ENCODE assay signal across 9 mouse cellular contexts in the genomic region with DNA sequence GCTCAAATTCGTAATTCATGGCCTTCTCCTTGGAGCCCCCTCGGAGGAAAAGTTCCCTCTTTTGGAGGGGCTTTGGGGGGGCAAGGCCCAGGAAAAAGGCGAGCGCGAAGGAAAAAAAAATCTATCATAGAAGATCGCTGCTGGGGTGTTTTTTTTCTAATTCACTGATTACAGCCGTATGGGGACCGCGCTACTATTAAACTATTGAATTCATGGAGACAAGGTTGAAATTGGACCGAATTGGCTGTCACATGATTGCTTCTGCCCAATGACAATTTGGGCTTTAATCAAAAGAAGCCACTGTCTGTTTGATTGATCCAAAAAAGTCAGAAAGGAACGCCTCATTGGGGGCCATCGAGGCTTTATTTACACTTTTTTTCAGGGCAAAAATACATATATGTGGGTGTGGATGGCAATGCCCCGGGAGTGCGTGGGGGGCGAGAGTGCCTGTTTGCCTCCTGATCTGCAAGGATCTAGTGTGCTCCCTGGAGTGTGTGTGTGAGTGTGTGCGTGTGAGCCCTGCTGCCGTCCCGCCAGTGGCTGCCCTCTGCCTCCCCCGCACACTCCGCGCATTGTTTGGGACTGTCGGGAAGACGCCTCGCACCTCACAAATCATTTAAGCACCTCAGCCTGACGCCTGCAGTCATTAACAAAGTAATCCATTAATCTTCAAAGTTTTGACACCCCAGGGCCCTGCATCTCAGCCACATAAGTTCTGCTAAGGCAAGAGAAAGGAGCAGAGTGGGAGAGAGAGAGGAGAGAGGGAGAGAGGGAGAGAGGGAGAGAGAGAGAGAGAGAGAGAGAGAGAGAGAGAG. TPM values are rescaled to one million over a fixed set of nuclear protein-coding genes. Genes with fewer than 3 reads are reported as not detected.
DNase-seq lines count a peak whose midpoint lies in the region; ATAC-seq lines count a peak whose summit lies in the region.
"Had no signal": no experiment of that assay in that cellular context is flagged by ENCODE, and none has a peak within 500 bp of the region (broad histone marks: within the 10 kb centered on the region; RNA-seq: fewer than 3 reads in every experiment).

A gene (minus strand): TSS at position 206 of the 815 bp plus-strand sequence.

- no peak within 1 kb of the TSS for H3K4me3 ChIP-seq in forebrain, embryonic 11.5 days (ENCODE audit: low read depth, low read length)
- H3K4me3 ChIP-seq in forebrain, embryonic 13.5 days, result no peak within 1 kb of the TSS
- H3K4me3 ChIP-seq in hindbrain, embryonic 15.5 days, result peak within 1 kb of the TSS; percentile 87
- peak within 1 kb of the TSS; percentile 29; the same call in 1 of the 2 replicates for H3K4me3 ChIP-seq in liver, embryonic 15.5 days (replicated peaks)

- no peak for ATAC-seq in forebrain, embryonic 11.5 days (replicated peaks; ENCODE audit: low FRiP score)
- ATAC-seq in forebrain, embryonic 13.5 days, result no peak
- ATAC-seq in hindbrain, embryonic 15.5 days (ENCODE audit: low FRiP score, low read depth), result peak; percentile 74
- ATAC-seq in liver, embryonic 15.5 days (ENCODE audit: insufficient read depth), result no peak
- no peak for ATAC-seq in activated CD4-positive, CD25-positive, alpha-beta regulatory T cell, adult 4 months

- H3K27me3 ChIP-seq in forebrain, embryonic 11.5 days (ENCODE audit: control insufficient read depth, insufficient read depth, low read length), result peaks cover 93% of the 10 kb centered on the region
- H3K27me3 ChIP-seq in forebrain, embryonic 13.5 days, result peaks cover 99% of the 10 kb centered on the region
- 0 out of 2 replicates have a peak, but pooled peaks cover 2% of the 10 kb centered on the region for H3K27me3 ChIP-seq in hindbrain, embryonic 15.5 days
- peaks cover 98% of the 10 kb centered on the region for H3K27me3 ChIP-seq in liver, embryonic 15.5 days

- peaks cover 2% of the 10 kb centered on the region; the same call in 1 of the 2 replicates for H3K4me1 ChIP-seq in forebrain, embryonic 11.5 days (replicated peaks; ENCODE audit: control insufficient read depth, insufficient read depth, low read length)
- H3K4me1 ChIP-seq in forebrain, embryonic 13.5 days, result 0 out of 2 replicates have a peak, but pooled peaks cover 3% of the 10 kb centered on the region
- peaks cover 11% of the 10 kb centered on the region for H3K4me1 ChIP-seq in hindbrain, embryonic 15.5 days (replicated peaks)
- no peaks in the 10 kb centered on the region; the same call in 1 of the 2 replicates for H3K4me1 ChIP-seq in liver, embryonic 15.5 days (replicated peaks)

- 0% methylated on average over 25 of the region's 25 CpGs for WGBS in forebrain, embryonic 11.5 days
- under 1% methylated on average over 25 of the region's 25 CpGs for WGBS in forebrain, embryonic 13.5 days
- 2% methylated on average over 25 of the region's 25 CpGs for WGBS in hindbrain, embryonic 15.5 days
- 1% methylated on average over 25 of the region's 25 CpGs for WGBS in liver, embryonic 15.5 days (ENCODE audit: insufficient replicate concordance)

- no peak within 1 kb of the TSS for H3K4me2 ChIP-seq in forebrain, embryonic 11.5 days (ENCODE audit: low read depth, low read length, severe bottlenecking)
- H3K4me2 ChIP-seq in forebrain, embryonic 13.5 days, result no peak within 1 kb of the TSS
- H3K4me2 ChIP-seq in hindbrain, embryonic 15.5 days, result peak within 1 kb of the TSS; percentile 97
- peak within 1 kb of the TSS; percentile 39 for H3K4me2 ChIP-seq in liver, embryonic 15.5 days

- no peaks in the 10 kb centered on the region for H3K36me3 ChIP-seq in forebrain, embryonic 11.5 days (ENCODE audit: control insufficient read depth, insufficient read depth, low read length)
- H3K36me3 ChIP-seq in forebrain, embryonic 13.5 days (ENCODE audit: poor library complexity, severe bottlenecking), result no peaks in the 10 kb centered on the region
- no peaks in the 10 kb centered on the region for H3K36me3 ChIP-seq in hindbrain, embryonic 15.5 days
- H3K36me3 ChIP-seq in liver, embryonic 15.5 days (replicated peaks), result no peaks in the 10 kb centered on the region

- H3K9ac ChIP-seq in forebrain, embryonic 11.5 days (ENCODE audit: low read length), result no peak within 1 kb of the TSS
- no peak within 1 kb of the TSS for H3K9ac ChIP-seq in forebrain, embryonic 13.5 days
- H3K9ac ChIP-seq in hindbrain, embryonic 15.5 days, result peak within 1 kb of the TSS; percentile 68
- no peak within 1 kb of the TSS for H3K9ac ChIP-seq in liver, embryonic 15.5 days

- peak; percentile 56 for DNase-seq in forebrain, embryonic 11.5 days (ENCODE audit: low spot score)
- DNase-seq in NIH3T3 (ENCODE audit: low read depth), result peak; percentile 88
- DNase-seq in layer of hippocampus, postnatal 10 days (ENCODE audit: low spot score in 2 of 2), result no peak
- DNase-seq in ovary, postnatal 10 days (ENCODE audit: low spot score), result no peak

- H3K9me3 ChIP-seq in forebrain, embryonic 11.5 days (ENCODE audit: control insufficient read depth, low read length), result no peaks in the 10 kb centered on the region
- H3K9me3 ChIP-seq in forebrain, embryonic 13.5 days (replicated peaks), result no peaks in the 10 kb centered on the region
- no peaks in the 10 kb centered on the region for H3K9me3 ChIP-seq in hindbrain, embryonic 15.5 days
- H3K9me3 ChIP-seq in liver, embryonic 15.5 days (replicated peaks), result no peaks in the 10 kb centered on the region

- no peak within 1 kb of the TSS for H3K27ac ChIP-seq in forebrain, embryonic 11.5 days (ENCODE audit: low read depth, low read length)
- H3K27ac ChIP-seq in forebrain, embryonic 13.5 days, result no peak within 1 kb of the TSS
- peak within 1 kb of the TSS; percentile 95 for H3K27ac ChIP-seq in hindbrain, embryonic 15.5 days (replicated peaks)
- peak within 1 kb of the TSS; percentile 45; the same call in 1 of the 2 replicates for H3K27ac ChIP-seq in liver, embryonic 15.5 days (replicated peaks)

RNA-seq across cellular contexts. Expression of the gene that starts here (rescaled TPM):
- not detected in 2 replicates for polyA plus RNA-seq in forebrain, embryonic 11.5 days (2014; fragmentation: Nextera tagmentation; extraction: Ambion mirVana)
- polyA plus RNA-seq in forebrain, embryonic 13.5 days (2015; fragmentation: Nextera tagmentation; extraction: Ambion mirVana), result not detected in 2 replicates
- polyA plus RNA-seq in hindbrain, embryonic 15.5 days (2015; fragmentation: Nextera tagmentation; extraction: Ambion mirVana), result 22.4 and 26.8 TPM in 2 replicates
- polyA plus RNA-seq in liver, embryonic 15.5 days (2015; fragmentation: Nextera tagmentation; extraction: Ambion mirVana), result 0.29 and 0.37 TPM in 2 replicates
- not detected for polyA plus RNA-seq in activated CD4-positive, CD25-positive, alpha-beta regulatory T cell, adult 4 months (2017; shearing (Covaris generic))
- not detected for total RNA-seq in layer of hippocampus, postnatal 10 days (2021)
- polyA plus RNA-seq: cortical plate, adult 2 months had no signal

Comparison
In these comparisons a context has a peak if more than half of its experiments do, and no peak if none do; other contexts are left out.
1. RNA of the gene that starts here (polyA plus RNA-seq): 22.4 to 26.8 TPM in hindbrain, embryonic 15.5 days; 0.29 to 0.37 TPM in liver, embryonic 15.5 days, not detected in forebrain, embryonic 11.5 days, not detected in forebrain, embryonic 13.5 days and not detected in activated CD4-positive, CD25-positive, alpha-beta regulatory T cell, adult 4 months; every median in the first group is over 10 times any median in the second.
2. Peak in DNase-seq in forebrain, embryonic 11.5 days; RNA of the gene not detected or under 1 TPM.
3. H3K27ac ChIP-seq: peak in hindbrain, embryonic 15.5 days (single experiment) and liver, embryonic 15.5 days (single experiment); none in forebrain, embryonic 11.5 days (single experiment) and forebrain, embryonic 13.5 days (single experiment).
4. H3K4me2 ChIP-seq: peak in hindbrain, embryonic 15.5 days (single experiment) and liver, embryonic 15.5 days (single experiment); none in forebrain, embryonic 11.5 days (single experiment) and forebrain, embryonic 13.5 days (single experiment).
5. H3K4me3 ChIP-seq: peak in hindbrain, embryonic 15.5 days (single experiment) and liver, embryonic 15.5 days (single experiment); none in forebrain, embryonic 11.5 days (single experiment) and forebrain, embryonic 13.5 days (single experiment).